Mouse (Mus musculus) C2C12 (cell line): ENCODE results near the gene Tmprss3.

Experiments
- CEBPB ChIP-seq: IDR thresholded peaks from one replicate; pipeline ENCODE4 v1.6.1; 2011; ENCODE audit warnings: low read depth, mild to moderate bottlenecking, control low read depth, moderate library complexity
- CTCF ChIP-seq: IDR thresholded peaks from one replicate; pipeline ENCODE4 v1.5.1; 2011; ENCODE audit not compliant: control insufficient read depth, insufficient read depth, insufficient read length
- MAX ChIP-seq: IDR thresholded peaks from one replicate; pipeline ENCODE4 v1.6.1; 2011; ENCODE audit warnings: mild to moderate bottlenecking, control low read depth
- MYOD1 ChIP-seq: IDR thresholded peaks from one replicate; pipeline ENCODE4 v1.6.1; 2011; ENCODE audit warnings: low read depth; ENCODE audit not compliant: control insufficient read depth, insufficient read length
- MYOG ChIP-seq: IDR thresholded peaks from one replicate; pipeline ENCODE4 v1.6.1; 2011; ENCODE audit not compliant: control insufficient read depth, insufficient read length; ENCODE audit errors: extremely low read depth
- USF1 ChIP-seq: IDR thresholded peaks from one replicate; pipeline ENCODE4 v1.6.1; 2011; ENCODE audit warnings: low read depth, mild to moderate bottlenecking, control low read depth, moderate library complexity

DNA sequence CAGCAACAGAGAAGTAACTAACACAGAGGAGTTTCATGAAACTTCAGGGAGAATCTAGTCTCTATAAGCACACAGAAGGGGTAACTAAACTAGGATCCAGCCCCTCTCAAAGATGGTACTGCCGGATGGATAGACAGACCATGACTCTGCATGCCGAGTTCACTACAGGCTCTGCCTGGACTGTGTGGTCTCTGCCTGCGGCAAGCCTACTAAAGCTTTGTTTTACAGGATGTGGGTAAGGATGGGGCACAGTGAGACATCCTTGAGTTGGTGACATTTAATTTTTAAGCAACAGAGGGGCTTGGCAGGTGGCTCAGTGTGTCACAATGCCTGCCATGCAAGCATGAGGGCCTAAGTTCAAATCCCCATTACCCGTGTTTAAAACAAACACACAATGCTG lies 22.5 kb downstream of the Tmprss3 start:
- TF ChIP-seq CTCF (no peak), CEBPB (no peak), MYOG (no peak), MAX (no peak), USF1 (no peak), MYOD1 (no peak)
